Mouse (Mus musculus) cerebellum, adult 2 months (tissue): ENCODE measurements around the gene St6galnac3.

Source experiments
- CTCF ChIP-seq: fragments of 200-500 bp; IDR thresholded peaks from 2 replicates; pipeline ENCODE4 v1.5.1; 2011; ENCODE audit warnings: low read depth, mild to moderate bottlenecking, control low read depth, low read length, moderate library complexity, borderline replicate concordance; ENCODE audit not compliant: insufficient read depth
- POLR2A ChIP-seq: fragments of 200-500 bp; IDR thresholded peaks from 2 replicates; pipeline ENCODE4 v1.6.1; 2011; ENCODE audit warnings: low read length, control low read depth, borderline replicate concordance; ENCODE audit not compliant: insufficient read depth

DNA sequence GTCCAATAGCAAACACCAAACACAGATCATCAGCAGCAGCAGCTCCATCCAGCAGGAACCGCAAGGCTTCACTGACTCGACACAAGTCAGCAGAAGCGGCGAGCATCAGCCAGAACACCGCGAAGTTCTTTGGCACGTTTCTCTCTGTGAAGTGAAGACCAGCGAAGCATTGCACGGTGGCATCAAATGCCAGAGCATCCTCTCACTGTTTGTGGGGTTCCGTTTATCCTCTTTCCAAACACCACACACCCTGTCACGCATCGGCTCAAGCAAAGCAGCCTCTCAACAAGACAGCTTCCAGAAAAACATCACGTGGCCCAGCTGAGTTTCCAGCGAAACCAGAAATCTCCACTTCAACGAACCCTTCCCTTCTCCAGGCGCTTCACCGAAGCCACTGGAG, 36.2 kb upstream of the St6galnac3 start:
- TF ChIP-seq CTCF: no peak
- no peak for TF ChIP-seq POLR2A
